Mouse (Mus musculus) heart, adult 2 months (tissue): ENCODE data around the gene Elane. TPM values are rescaled to one million over a fixed set of nuclear protein-coding genes. Genes with fewer than 3 reads are reported as not detected.

ENCODE experiments used
- DNase-seq, 2 experiments: peaks; one replicate each; pipeline ENCODE4 v3.0.0; 2021
- H3K27ac ChIP-seq: fragments of 200-600 bp; 2 replicates; pipeline ENCODE4 v1.8.1; 2022
- H3K27me3 ChIP-seq: fragments of 200-500 bp; 2 replicates; pipeline ENCODE4 v1.6.1; 2012; ENCODE audit warnings: mild to moderate bottlenecking, low read length, inconsistent platforms, mixed read lengths; ENCODE audit not compliant: control insufficient read depth, insufficient read depth
- H3K36me3 ChIP-seq: fragments of 200-500 bp; 2 replicates; pipeline ENCODE4 v1.6.1; 2012; ENCODE audit warnings: low read length, inconsistent platforms; ENCODE audit not compliant: control insufficient read depth, insufficient read depth
- H3K4me1 ChIP-seq: fragments of 200-500 bp; 2 replicates; pipeline ENCODE4 v1.6.1; 2011; ENCODE audit warnings: low read length; ENCODE audit not compliant: control insufficient read depth, insufficient read depth
- H3K4me3 ChIP-seq: fragments of 200-600 bp; 2 replicates; pipeline ENCODE4 v1.8.1; 2022
- H3K79me2 ChIP-seq: fragments of 200-500 bp; replicated peaks from 2 replicates; pipeline ENCODE4 v1.6.1; 2012; ENCODE audit warnings: mild to moderate bottlenecking, inconsistent platforms, low read length, moderate library complexity, mixed read lengths; ENCODE audit not compliant: control insufficient read depth, insufficient read depth
- H3K9ac ChIP-seq: fragments of 200-500 bp; 2 replicates; pipeline ENCODE4 v1.6.1; 2012; ENCODE audit warnings: low read depth, mild to moderate bottlenecking, control low read depth, inconsistent platforms, low read length, mixed read lengths
- CTCF ChIP-seq: fragments of 200-600 bp; IDR thresholded peaks from 2 replicates; pipeline ENCODE4 v1.8.1; 2022; ENCODE audit warnings: antibody characterized with exemption, mild to moderate bottlenecking, moderate library complexity
- EP300 ChIP-seq: fragments of 200-500 bp; IDR thresholded peaks from 2 replicates; pipeline ENCODE4 v1.6.1; 2011; ENCODE audit warnings: low read depth, low read length, control low read depth; ENCODE audit not compliant: insufficient read depth
- POLR2A ChIP-seq: fragments of 200-500 bp; IDR thresholded peaks from 2 replicates; pipeline ENCODE4 v1.6.1; 2011; ENCODE audit warnings: mild to moderate bottlenecking, low read depth, low read length, control low read depth; ENCODE audit not compliant: insufficient read depth
- WGBS: fragments of 180-500 bp; shearing (Covaris S2); methylation state at CpG from one replicate; pipeline ENCODE4 v1.1.7; 2018; 5-methylcytosine and 5-hydroxymethylcytosine counted together
- intact Hi-C: fragments of 180-260 bp; cut with DNase I; formaldehyde crosslinking; loops from one replicate; pipeline ENCODE4 v1.15.1; 2025
- microRNA-seq, 2 experiments: library from miRNA; unstranded; fragments of <30 nt; microRNA quantifications; one replicate each; pipeline ENCODE4 v1.2.0; 2021
- polyA plus RNA-seq: library from polyadenylated mRNA; depleted of rRNA; stranded (reverse); fragments of >200 nt; gene quantifications from 2 replicates; pipeline ENCODE4 v1.2.3, GENCODE M21; 2012; rRNA removed
- total RNA-seq, 2 experiments: library from RNA; stranded (reverse); gene quantifications; 2 replicates each; pipeline ENCODE4 v1.2.3; 2021

Gene Elane
- total and polyA plus RNA-seq, 3 experiments = not detected

DNA sequence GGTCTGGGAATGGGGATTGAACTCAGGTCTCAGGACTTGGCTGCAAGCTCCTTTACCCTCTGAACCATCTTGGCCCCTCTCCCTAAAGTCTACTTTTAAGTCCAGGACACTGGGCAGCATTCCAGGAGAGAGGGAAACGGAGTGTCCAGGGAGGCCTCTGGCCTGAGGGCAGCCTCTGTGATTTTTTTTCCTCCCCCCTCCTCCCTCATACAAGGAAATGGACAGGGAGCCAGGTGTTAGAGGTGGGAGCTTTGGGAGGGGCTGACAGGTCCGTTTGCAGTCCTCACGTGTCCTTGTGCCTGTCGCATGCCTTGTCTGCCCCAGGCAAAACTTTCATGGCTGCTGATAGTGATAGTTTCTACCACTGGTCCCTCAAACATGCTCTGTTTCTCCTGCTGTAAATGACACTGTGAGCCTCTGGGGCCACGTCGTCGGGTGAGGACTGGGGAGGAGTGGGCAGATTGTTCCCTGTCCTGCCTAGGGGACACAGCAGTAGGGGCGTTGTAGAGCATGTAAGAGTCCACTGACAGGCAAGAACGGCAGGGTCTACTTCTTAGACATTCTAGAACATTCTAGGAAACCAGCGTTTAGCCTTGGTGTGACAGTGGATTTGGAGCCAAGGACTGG, 50.4 kb downstream of the Elane start:
- intact Hi-C loops = no loop called here
- Histone ChIP-seq H3K4me3 (peak overlapping the region; percentile 23; the same call in 1 of the 2 replicates), H3K4me1 (peaks cover 31% of the 10 kb centered on the region), H3K27ac (peak overlapping the region; percentile 43), H3K27me3 (no peaks in the 10 kb centered on the region), H3K36me3 (no peaks in the 10 kb centered on the region), H3K79me2 (no peaks in the 10 kb centered on the region), H3K9ac (no peak overlapping the region)
- TF ChIP-seq EP300 = no peak
- TF ChIP-seq POLR2A = no peak
- no peak for TF ChIP-seq CTCF
- DNase-seq = no peak
- 24% methylated on average over 10 of the region's 10 CpGs for WGBS

- intact Hi-C loops = no loop called here
- TF ChIP-seq EP300 (0 out of 2 replicates have a peak, but pooled peaks have one; percentile 10), POLR2A (no peak)
- Histone ChIP-seq H3K9ac (no peak overlapping the region), H3K4me1 (peaks cover 31% of the 10 kb centered on the region), H3K79me2 (no peaks in the 10 kb centered on the region), H3K36me3 (no peaks in the 10 kb centered on the region), H3K27ac (peak overlapping the region; percentile 43), H3K27me3 (no peaks in the 10 kb centered on the region), H3K4me3 (peak overlapping the region; percentile 23; the same call in 1 of the 2 replicates)
- peak; percentile 82 to 90 for DNase-seq
- 9% methylated on average over 27 of the region's 27 CpGs for WGBS
These were observed 50.9 kb downstream of the Elane start for GRCm38 (mm10) chr10:79936911-79937441.

Small RNA genes within 50 kb of the gene (microRNA-seq; reads per million reads assigned to microRNA genes)
- gene Mir6910 = 0 to 1.1 reads per million in 2 experiments

Other genes starting within 250 kb of the Elane start
Only the 30 nearest of the 34 such genes appear.
- gene Tpgs1, start 216.9 kb upstream of the Elane start, total RNA-seq = 10 to 100 TPM; 16.5 to 18.8 TPM
- gene Tpgs1, start 216.9 kb upstream of the Elane start, polyA plus RNA-seq = 18.0 and 28.1 TPM in 2 replicates
- gene Cdc34, start 204.1 kb upstream of the Elane start, total RNA-seq = 100 to 1,000 TPM; 196 to 216 TPM
- 352 and 397 TPM in 2 replicates for gene Cdc34, start 204.1 kb upstream of the Elane start, polyA plus RNA-seq
- gene Gzmm, start 197.2 kb upstream of the Elane start, total RNA-seq = 1 to 10 TPM; 6.4 to 6.5 TPM
- 7.4 and 9.2 TPM in 2 replicates for gene Gzmm, start 197.2 kb upstream of the Elane start, polyA plus RNA-seq
- 1,000 to 10,000 TPM; 1,364 to 1,491 TPM for gene Bsg, start 181.8 kb upstream of the Elane start, total RNA-seq
- gene Bsg, start 181.8 kb upstream of the Elane start, polyA plus RNA-seq = 1,570 and 1,684 TPM in 2 replicates
- gene Hcn2, start 169.6 kb upstream of the Elane start, total RNA-seq = 10 to 100 TPM; 17.0 to 17.5 TPM
- gene Hcn2, start 169.6 kb upstream of the Elane start, polyA plus RNA-seq = 23.8 and 33.5 TPM in 2 replicates
- 10 to 100 TPM; 42.2 to 44.7 TPM for gene Polrmt, start 139.7 kb upstream of the Elane start, total RNA-seq
- 47.0 and 52.3 TPM in 2 replicates for gene Polrmt, start 139.7 kb upstream of the Elane start, polyA plus RNA-seq
- gene Fgf22, start 131.2 kb upstream of the Elane start, total RNA-seq = not detected
- not detected in 2 replicates for gene Fgf22, start 131.2 kb upstream of the Elane start, polyA plus RNA-seq
- 10 to 100 TPM; 22.9 to 23.6 TPM for gene Rnf126, start 119.3 kb upstream of the Elane start, total RNA-seq
- 41.4 and 48.0 TPM in 2 replicates for gene Rnf126, start 119.3 kb upstream of the Elane start, polyA plus RNA-seq
- 1 to 10 TPM; 3.8 to 4.7 TPM for gene Fstl3, start 109.0 kb upstream of the Elane start, total RNA-seq
- 9.7 and 11.9 TPM in 2 replicates for gene Fstl3, start 109.0 kb upstream of the Elane start, polyA plus RNA-seq
- not detected for gene Prss57, start 95.3 kb upstream of the Elane start, total RNA-seq
- 0.08 and 0.20 TPM in 2 replicates for gene Prss57, start 95.3 kb upstream of the Elane start, polyA plus RNA-seq
- 10 to 100 TPM; 51.4 to 55.6 TPM for gene Palm, start 92.7 kb upstream of the Elane start, total RNA-seq
- gene Palm, start 92.7 kb upstream of the Elane start, polyA plus RNA-seq = 31.4 and 36.6 TPM in 2 replicates
- gene Misp, start 65.3 kb upstream of the Elane start, total RNA-seq = under 1 TPM; 0.50 to 0.52 TPM
- 0.26 and 0.82 TPM in 2 replicates for gene Misp, start 65.3 kb upstream of the Elane start, polyA plus RNA-seq
- 10 to 100 TPM; 43.9 to 51.8 TPM for gene Ptbp1, start 31.8 kb upstream of the Elane start, total RNA-seq
- gene Ptbp1, start 31.8 kb upstream of the Elane start, polyA plus RNA-seq = 47.5 and 52.6 TPM in 2 replicates
- gene Prtn3, start 11.8 kb upstream of the Elane start, total RNA-seq = 1 to 10 TPM in 1 of 2 experiments, under 1 TPM in 1; 0.55 to 1.2 TPM
- gene Prtn3, start 11.8 kb upstream of the Elane start, polyA plus RNA-seq = 0.84 TPM in 1 of 2 replicates, not detected in the other
- under 1 TPM; 0.20 to 0.31 TPM for gene Plppr3, start 11.6 kb upstream of the Elane start, total RNA-seq
- gene Plppr3, start 11.6 kb upstream of the Elane start, polyA plus RNA-seq = 0.50 and 0.80 TPM in 2 replicates
- 10 to 100 TPM; 22.9 to 98.7 TPM for gene Cfd, start 4.6 kb downstream of the Elane start, total RNA-seq
- 85.9 and 490 TPM in 2 replicates for gene Cfd, start 4.6 kb downstream of the Elane start, polyA plus RNA-seq
- 10 to 100 TPM; 40.8 to 54.1 TPM for gene Med16, start 22.7 kb downstream of the Elane start, total RNA-seq
- gene Med16, start 22.7 kb downstream of the Elane start, polyA plus RNA-seq = 54.9 and 62.4 TPM in 2 replicates
- gene Gm26602, start 24.6 kb downstream of the Elane start, total RNA-seq = not detected
- gene Gm26602, start 24.6 kb downstream of the Elane start, polyA plus RNA-seq = not detected in 2 replicates
- under 1 TPM; 0.10 to 0.25 TPM for gene Kiss1r, start 30.7 kb downstream of the Elane start, total RNA-seq
- gene Kiss1r, start 30.7 kb downstream of the Elane start, polyA plus RNA-seq = 0.79 and 1.5 TPM in 2 replicates
- 10 to 100 TPM; 82.4 to 85.6 TPM for gene R3hdm4, start 35.0 kb downstream of the Elane start, total RNA-seq
- gene R3hdm4, start 35.0 kb downstream of the Elane start, polyA plus RNA-seq = 119 and 123 TPM in 2 replicates
- 1 to 10 TPM; 1.3 to 1.5 TPM for gene Arid3a, start 40.8 kb downstream of the Elane start, total RNA-seq
- 0.88 and 1.7 TPM in 2 replicates for gene Arid3a, start 40.8 kb downstream of the Elane start, polyA plus RNA-seq
- gene Wdr18, start 73.9 kb downstream of the Elane start, total RNA-seq = 10 to 100 TPM; 27.8 to 29.4 TPM
- 31.7 and 32.2 TPM in 2 replicates for gene Wdr18, start 73.9 kb downstream of the Elane start, polyA plus RNA-seq
- gene Grin3b, start 84.5 kb downstream of the Elane start, total RNA-seq = under 1 TPM; 0.20 to 0.31 TPM
- 0.20 and 0.29 TPM in 2 replicates for gene Grin3b, start 84.5 kb downstream of the Elane start, polyA plus RNA-seq
- 100 to 1,000 TPM; 109 to 124 TPM for gene Tmem259, start 98.1 kb downstream of the Elane start, total RNA-seq
- gene Tmem259, start 98.1 kb downstream of the Elane start, polyA plus RNA-seq = 184 and 220 TPM in 2 replicates
- gene Cnn2, start 102.3 kb downstream of the Elane start, total RNA-seq = 10 to 100 TPM; 30.2 to 39.3 TPM
- 52.5 and 60.7 TPM in 2 replicates for gene Cnn2, start 102.3 kb downstream of the Elane start, polyA plus RNA-seq
- gene Abca7, start 110.2 kb downstream of the Elane start, total RNA-seq = 1 to 10 TPM; 6.6 to 8.0 TPM
- 9.2 and 10.8 TPM in 2 replicates for gene Abca7, start 110.2 kb downstream of the Elane start, polyA plus RNA-seq
- gene Arhgap45, start 130.4 kb downstream of the Elane start, total RNA-seq = 1 to 10 TPM; 3.5 to 5.1 TPM
- gene Arhgap45, start 130.4 kb downstream of the Elane start, polyA plus RNA-seq = 8.9 and 16.6 TPM in 2 replicates
- gene Polr2e, start 153.5 kb downstream of the Elane start, total RNA-seq = 10 to 100 TPM; 78.3 to 89.8 TPM
- 182 and 194 TPM in 2 replicates for gene Polr2e, start 153.5 kb downstream of the Elane start, polyA plus RNA-seq
- 1,000 to 10,000 TPM in 1 of 2 experiments, 100 to 1,000 TPM in 1; 832 to 1,055 TPM for gene Gpx4, start 160.9 kb downstream of the Elane start, total RNA-seq
- gene Gpx4, start 160.9 kb downstream of the Elane start, polyA plus RNA-seq = 860 and 993 TPM in 2 replicates
- gene Sbno2, start 219.3 kb downstream of the Elane start, total RNA-seq = 10 to 100 TPM; 10.6 to 11.2 TPM
- 16.9 and 18.0 TPM in 2 replicates for gene Sbno2, start 219.3 kb downstream of the Elane start, polyA plus RNA-seq